Mouse (Mus musculus): ENCODE measurements around the gene Tmem232.
"Not testable (repeated sequence)": the region's sequence is repeated elsewhere in the genome, so short reads cannot be mapped to it uniquely, and the experiment has no call there.

The Tmem232 gene

DNA sequence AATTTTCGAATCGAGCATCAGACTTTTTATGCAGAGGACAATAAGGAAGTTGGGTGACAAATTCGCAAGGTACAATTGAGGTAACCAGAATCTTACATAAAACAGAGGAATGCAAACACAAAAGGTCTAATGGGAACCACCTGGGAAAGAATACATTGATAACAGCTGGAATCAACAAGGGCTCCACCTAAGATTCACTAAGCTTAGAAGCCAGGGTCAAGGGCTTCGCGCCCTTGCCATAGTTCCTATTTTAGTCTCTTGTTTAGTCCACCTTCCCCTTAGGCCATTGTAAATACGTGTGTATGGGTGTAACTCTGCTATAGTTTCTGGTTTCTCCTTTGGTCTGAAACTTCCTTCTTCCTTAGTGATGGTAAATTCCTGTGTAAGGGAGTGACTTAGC is 318.9 kb downstream of the Tmem232 start:
- not testable (repeated sequence) for DNase-seq (ENCODE audit: low spot score in 2 of 2)

All from frontal cortex, postnatal 14 days (tissue).